Mouse (Mus musculus) cortical plate, adult 2 months (tissue): ENCODE data around the gene 6330409D20Rik.
A peak's percentile ranks its signal among the peaks of the same experiment; 100 is the strongest.

Experiments
- CTCF ChIP-seq: fragments of 200-500 bp; IDR thresholded peaks from 2 replicates; pipeline ENCODE4 v1.5.1; 2011; ENCODE audit warnings: mild to moderate bottlenecking, control low read depth, low read length; ENCODE audit not compliant: insufficient read depth; ENCODE audit errors: extremely low read depth
- POLR2A ChIP-seq: fragments of 200-500 bp; IDR thresholded peaks from 2 replicates; pipeline ENCODE4 v1.6.1; 2011; ENCODE audit warnings: mild to moderate bottlenecking, low read length, control low read depth; ENCODE audit not compliant: insufficient read depth; ENCODE audit errors: extremely low read depth

- TF ChIP-seq CTCF: no peak
- peak; percentile 66 for TF ChIP-seq POLR2A
Observed at GRCm38 (mm10) chr2:32775359-32776074, 34.7 kb upstream of the 6330409D20Rik start, which contains the start of the genes Ttc16 and Ptrh1.
